Mouse (Mus musculus): Measurements from ENCODE around the gene Sema3f.

- TF ChIP-seq POLR2A (IDR thresholded peaks at IDR 0.05; ENCODE audit: control insufficient read depth, low read depth, low read length) (no peak), CTCF (IDR thresholded peaks at IDR 0.05; ENCODE audit: control insufficient read depth, insufficient read depth, insufficient replicate concordance, low read depth, low read length) (no peak)
These were observed 27.9 kb downstream of the Sema3f start for GRCm38 (mm10) chr9:107682405-107682804.
